Mouse (Mus musculus): ENCODE data around the gene Cpeb4. TPM values are rescaled to one million over a fixed set of nuclear protein-coding genes. Genes with fewer than 3 reads are reported as not detected.
"Not testable (repeated sequence)": the region's sequence is repeated elsewhere in the genome, so short reads cannot be mapped to it uniquely, and the experiment has no call there.

The Cpeb4 gene
- polyA plus RNA-seq, 1 experiment: 4.9 TPM

DNA sequence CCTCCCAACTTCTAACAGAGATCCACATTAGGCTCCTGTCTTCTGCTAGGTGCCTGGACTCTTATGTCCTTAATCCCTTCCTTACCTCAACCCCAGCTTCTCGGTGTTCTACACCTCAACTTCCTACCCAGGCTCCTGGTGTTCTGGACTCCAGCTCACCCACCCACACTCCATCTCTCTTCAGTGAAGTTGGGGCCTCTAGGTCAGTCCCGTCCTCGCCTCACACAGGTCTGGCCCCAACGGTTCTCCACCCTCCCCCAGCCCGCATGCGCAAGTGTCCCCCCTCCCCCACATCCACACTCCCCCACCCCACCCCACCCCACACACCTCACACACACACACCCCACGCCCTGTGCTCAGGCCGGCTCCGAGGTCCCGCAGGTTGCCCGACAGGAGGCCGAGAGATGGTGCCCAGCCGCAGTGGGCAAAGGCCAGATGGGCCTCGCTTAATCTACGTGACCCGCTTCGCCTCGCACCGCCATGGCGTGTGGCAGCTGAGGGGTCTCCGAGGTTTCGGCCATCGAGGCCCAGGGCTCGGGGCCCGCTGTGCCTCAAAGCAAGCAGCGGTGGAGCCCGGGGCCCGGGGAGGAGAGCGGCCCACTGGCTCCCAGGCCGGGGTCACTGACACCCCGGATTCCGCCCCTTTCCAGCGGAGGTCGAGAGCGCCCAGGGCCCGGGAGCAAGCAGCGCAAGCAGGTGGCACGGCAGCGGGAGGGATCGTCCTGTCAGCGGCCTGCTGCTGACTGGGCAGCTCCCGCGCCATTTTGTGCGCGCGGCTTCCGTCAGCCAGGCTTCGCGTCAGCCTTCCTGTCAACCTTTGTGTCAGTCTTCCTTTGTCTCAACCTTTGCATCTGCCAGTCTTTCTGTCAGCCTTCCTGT, 93.5 kb downstream of the Cpeb4 start, which contains the start of gene 4930524B15Rik:
Gene 4930524B15Rik (plus strand): TSS at position 337 of the 879 bp plus-strand sequence.
- H3K4me3 ChIP-seq (ENCODE audit: low read depth, low read length): peak within 1 kb of the TSS; percentile 26
- TF ChIP-seq POLR2A (IDR thresholded peaks at IDR 0.05; ENCODE audit: low read depth, low read length) (no peak), CTCF (IDR thresholded peaks at IDR 0.05; ENCODE audit: extremely low read depth, insufficient read length, insufficient replicate concordance, low read depth, low read length) (no peak)

GRCm38 (mm10) chr11:31974132-31974531, 102.1 kb downstream of the Cpeb4 start:
- Histone ChIP-seq H3K36me3 (ENCODE audit: control insufficient read depth, insufficient read depth, low read length) (no peaks in the 10 kb centered on the region), H3K4me3 (ENCODE audit: low read depth, low read length) (no peak overlapping the region), H3K27me3 (ENCODE audit: control insufficient read depth, insufficient read depth, low read length) (no peaks in the 10 kb centered on the region), H3K4me1 (ENCODE audit: control insufficient read depth, insufficient read depth, insufficient read length, low read length) (no peaks in the 10 kb centered on the region), H3K27ac (ENCODE audit: insufficient read depth, low read depth, low read length) (no peak overlapping the region)
- TF ChIP-seq POLR2A (IDR thresholded peaks at IDR 0.05; ENCODE audit: low read depth, low read length) (no peak), CTCF (IDR thresholded peaks at IDR 0.05; ENCODE audit: extremely low read depth, insufficient read length, insufficient replicate concordance, low read depth, low read length) (no peak)
- WGBS: 69% methylated on average over 4 of the region's 4 CpGs

More for the DNA sequence above, 93.5 kb downstream of the Cpeb4 start, which contains the start of gene 4930524B15Rik:
- Histone ChIP-seq H3K27me3 (ENCODE audit: control insufficient read depth, insufficient read depth, low read length) (no peaks in the 10 kb centered on the region), H3K36me3 (ENCODE audit: control insufficient read depth, insufficient read depth, low read length) (no peaks in the 10 kb centered on the region), H3K27ac (ENCODE audit: insufficient read depth, low read depth, low read length) (no peak within 1 kb of the TSS), H3K4me1 (ENCODE audit: control insufficient read depth, insufficient read depth, insufficient read length, low read length) (no peaks in the 10 kb centered on the region; the same call in 1 of the 2 replicates)
- 48% methylated on average over 49 of the region's 49 CpGs for WGBS

- H3K36me3 ChIP-seq (ENCODE audit: control insufficient read depth, insufficient read depth, low read length): no peaks in the 10 kb centered on the region
- no peak overlapping the region for H3K27ac ChIP-seq (ENCODE audit: insufficient read depth, low read depth, low read length)
- H3K4me3 ChIP-seq (ENCODE audit: low read depth, low read length): no peak overlapping the region
- H3K4me1 ChIP-seq (ENCODE audit: control insufficient read depth, insufficient read depth, insufficient read length, low read length): no peaks in the 10 kb centered on the region
- TF ChIP-seq POLR2A (IDR thresholded peaks at IDR 0.05; ENCODE audit: low read depth, low read length): no peak
- TF ChIP-seq CTCF (IDR thresholded peaks at IDR 0.05; ENCODE audit: extremely low read depth, insufficient read length, insufficient replicate concordance, low read depth, low read length): no peak
- WGBS: 16% methylated on average over 8 of the region's 8 CpGs
- H3K27me3 ChIP-seq (ENCODE audit: control insufficient read depth, insufficient read depth, low read length): no peaks in the 10 kb centered on the region
Measured at GRCm38 (mm10) chr11:31974826-31975225, 102.8 kb downstream of the Cpeb4 start.

DNA sequence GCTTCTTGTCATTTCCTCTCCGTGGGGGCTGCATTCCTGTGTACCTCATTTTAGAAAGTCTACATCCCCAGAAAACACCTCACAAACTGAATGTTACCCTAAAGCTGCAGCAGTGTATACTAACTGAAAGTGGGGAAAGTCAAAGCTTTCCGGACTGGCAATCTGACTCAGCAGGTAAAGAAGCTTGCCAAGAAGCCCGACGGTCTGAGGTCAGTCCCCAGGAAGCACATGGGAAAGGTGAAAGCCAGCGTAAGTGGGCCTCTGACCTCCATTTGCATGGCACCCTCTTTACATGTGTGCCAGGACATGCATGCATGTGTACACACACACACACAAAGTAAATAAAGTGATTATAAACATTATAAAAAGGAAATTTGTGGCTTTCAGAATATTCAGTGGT, 103.7 kb downstream of the Cpeb4 start:
- WGBS: 77% methylated on average over 5 of the region's 5 CpGs
- Histone ChIP-seq H3K4me3 (ENCODE audit: low read depth, low read length) (no peak overlapping the region), H3K27me3 (ENCODE audit: control insufficient read depth, insufficient read depth, low read length) (no peaks in the 10 kb centered on the region), H3K36me3 (ENCODE audit: control insufficient read depth, insufficient read depth, low read length) (no peaks in the 10 kb centered on the region), H3K4me1 (ENCODE audit: control insufficient read depth, insufficient read depth, insufficient read length, low read length) (no peaks in the 10 kb centered on the region), H3K27ac (ENCODE audit: insufficient read depth, low read depth, low read length) (no peak overlapping the region)
- TF ChIP-seq POLR2A (IDR thresholded peaks at IDR 0.05; ENCODE audit: low read depth, low read length) (no peak), CTCF (IDR thresholded peaks at IDR 0.05; ENCODE audit: extremely low read depth, insufficient read length, insufficient replicate concordance, low read depth, low read length) (no peak)

GRCm38 (mm10) chr11:31976137-31976536, 104.1 kb downstream of the Cpeb4 start:
- Histone ChIP-seq H3K4me3 (ENCODE audit: low read depth, low read length) (no peak overlapping the region), H3K4me1 (ENCODE audit: control insufficient read depth, insufficient read depth, insufficient read length, low read length) (no peaks in the 10 kb centered on the region), H3K27ac (ENCODE audit: insufficient read depth, low read depth, low read length) (no peak overlapping the region), H3K36me3 (ENCODE audit: control insufficient read depth, insufficient read depth, low read length) (no peaks in the 10 kb centered on the region), H3K27me3 (ENCODE audit: control insufficient read depth, insufficient read depth, low read length) (no peaks in the 10 kb centered on the region)
- TF ChIP-seq CTCF (IDR thresholded peaks at IDR 0.05; ENCODE audit: extremely low read depth, insufficient read length, insufficient replicate concordance, low read depth, low read length): no peak
- TF ChIP-seq POLR2A (IDR thresholded peaks at IDR 0.05; ENCODE audit: low read depth, low read length): no peak
- 53% methylated on average over 5 of the region's 5 CpGs for WGBS

DNA sequence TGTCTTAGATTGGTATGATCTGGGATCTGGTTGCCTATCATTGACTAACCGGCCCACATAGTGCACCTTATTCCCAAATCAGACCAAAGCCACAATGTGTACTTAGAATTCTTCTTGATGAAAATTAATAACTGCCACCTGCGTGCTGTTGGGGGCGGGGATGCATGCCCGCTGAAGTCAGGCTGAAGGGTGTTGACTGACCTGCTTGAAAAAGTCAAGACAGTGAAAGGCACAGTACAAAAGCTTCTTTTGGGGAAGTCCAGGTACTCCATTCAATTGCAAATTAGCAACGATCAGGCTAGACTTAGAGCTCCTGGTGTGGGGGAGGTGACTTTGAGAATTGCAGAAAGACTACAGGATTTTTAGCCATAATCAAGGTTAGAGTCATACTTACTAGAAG, 108.1 kb downstream of the Cpeb4 start:
- not testable (repeated sequence) for H3K27ac ChIP-seq (ENCODE audit: insufficient read depth, low read depth, low read length); H3K36me3 ChIP-seq (ENCODE audit: control insufficient read depth, insufficient read depth, low read length); H3K27me3 ChIP-seq (ENCODE audit: control insufficient read depth, insufficient read depth, low read length); H3K4me1 ChIP-seq (ENCODE audit: control insufficient read depth, insufficient read depth, insufficient read length, low read length); H3K4me3 ChIP-seq (ENCODE audit: low read depth, low read length)
- WGBS: 94% methylated on average over 5 of the region's 5 CpGs

GRCm38 (mm10) chr11:31981830-31982229, 109.8 kb downstream of the Cpeb4 start:
- Histone ChIP-seq H3K4me1 (ENCODE audit: control insufficient read depth, insufficient read depth, insufficient read length, low read length) (no peaks in the 10 kb centered on the region), H3K4me3 (ENCODE audit: low read depth, low read length) (no peak overlapping the region), H3K27ac (ENCODE audit: insufficient read depth, low read depth, low read length) (no peak overlapping the region), H3K27me3 (ENCODE audit: control insufficient read depth, insufficient read depth, low read length) (no peaks in the 10 kb centered on the region), H3K36me3 (ENCODE audit: control insufficient read depth, insufficient read depth, low read length) (no peaks in the 10 kb centered on the region)
- TF ChIP-seq POLR2A (IDR thresholded peaks at IDR 0.05; ENCODE audit: low read depth, low read length) (no peak), CTCF (IDR thresholded peaks at IDR 0.05; ENCODE audit: extremely low read depth, insufficient read length, insufficient replicate concordance, low read depth, low read length) (no peak)
- WGBS: 85% methylated on average over 7 of the region's 7 CpGs

GRCm38 (mm10) chr11:31982247-31982943, 110.4 kb downstream of the Cpeb4 start:
- 84% methylated on average over 13 of the region's 13 CpGs for WGBS
- H3K36me3 ChIP-seq (ENCODE audit: control insufficient read depth, insufficient read depth, low read length); H3K4me1 ChIP-seq (ENCODE audit: control insufficient read depth, insufficient read depth, insufficient read length, low read length); H3K27me3 ChIP-seq (ENCODE audit: control insufficient read depth, insufficient read depth, low read length); H3K27ac ChIP-seq (ENCODE audit: insufficient read depth, low read depth, low read length); H3K4me3 ChIP-seq (ENCODE audit: low read depth, low read length): not testable (repeated sequence)
